Mouse (Mus musculus) small intestine, adult 2 months (tissue): ENCODE results near the gene Cyp4v3.

Experiments
- CTCF ChIP-seq: fragments of 200-500 bp; IDR thresholded peaks from 2 replicates; pipeline ENCODE4 v1.5.1; 2012; ENCODE audit warnings: low read depth, mild to moderate bottlenecking, control low read depth, inconsistent platforms, low read length, moderate library complexity, mixed read lengths; ENCODE audit not compliant: insufficient replicate concordance, insufficient read length; ENCODE audit errors: extremely low read depth
- POLR2A ChIP-seq: fragments of 200-500 bp; IDR thresholded peaks from 2 replicates; pipeline ENCODE4 v1.6.1; 2012; ENCODE audit warnings: low read depth, mild to moderate bottlenecking, control low read depth, inconsistent platforms, low read length, moderate library complexity

DNA sequence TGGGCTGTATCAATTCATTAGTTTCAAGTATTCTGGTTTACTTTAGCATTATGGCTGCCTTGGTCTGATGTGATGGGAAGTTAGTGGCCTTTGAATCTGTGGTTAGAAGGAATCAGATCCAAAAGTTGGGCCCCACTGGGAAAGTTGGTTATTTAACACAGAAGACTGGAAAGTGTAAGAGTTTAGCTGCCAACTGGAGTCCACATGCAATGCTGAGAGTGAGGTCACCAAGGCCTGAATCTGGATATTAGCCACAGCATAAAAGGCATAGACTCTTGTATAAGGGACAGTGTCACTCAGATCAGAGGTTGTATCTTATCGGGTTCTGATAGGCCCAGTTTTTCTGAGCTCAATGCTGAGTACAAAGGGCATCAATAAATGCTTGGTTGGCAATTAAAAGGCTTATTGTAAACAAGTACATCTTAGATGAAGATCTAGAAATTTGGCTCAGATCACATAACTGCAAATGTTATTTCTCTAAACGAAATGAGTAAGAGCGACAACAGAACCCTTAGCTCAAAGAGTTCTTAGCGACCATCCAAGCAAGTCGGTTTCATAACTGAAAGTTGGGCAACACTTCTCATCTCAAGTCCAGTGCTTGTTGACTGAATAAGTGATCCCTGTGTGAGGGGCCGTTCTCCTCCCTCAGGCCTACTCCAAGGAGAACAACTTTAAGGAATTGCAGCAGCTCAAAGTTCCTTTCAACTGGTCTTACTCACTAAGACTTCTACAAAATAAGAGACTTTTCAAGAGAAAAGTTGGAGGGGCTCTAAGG, 3.6 kb downstream of the Cyp4v3 start:
- TF ChIP-seq CTCF: no peak
- TF ChIP-seq POLR2A: no peak
